Mouse (Mus musculus) G1E (cell line): ENCODE measurements around the gene Prkar2a.

Experiments
- CTCF ChIP-seq: IDR thresholded peaks from 2 replicates; pipeline ENCODE4 v1.5.1; 2012; ENCODE audit warnings: low read depth, low read length, inconsistent platforms, mixed read lengths
- GATA1 ChIP-seq: IDR thresholded peaks from 2 replicates; pipeline ENCODE4 v1.6.1; 2012; ENCODE audit warnings: borderline replicate concordance, low read length, inconsistent platforms, mixed read lengths
- TAL1 ChIP-seq: conservative IDR thresholded peaks from 2 replicates; pipeline ENCODE4 v1.6.1; 2012; ENCODE audit warnings: low read depth, low read length, inconsistent platforms, mixed read lengths

DNA sequence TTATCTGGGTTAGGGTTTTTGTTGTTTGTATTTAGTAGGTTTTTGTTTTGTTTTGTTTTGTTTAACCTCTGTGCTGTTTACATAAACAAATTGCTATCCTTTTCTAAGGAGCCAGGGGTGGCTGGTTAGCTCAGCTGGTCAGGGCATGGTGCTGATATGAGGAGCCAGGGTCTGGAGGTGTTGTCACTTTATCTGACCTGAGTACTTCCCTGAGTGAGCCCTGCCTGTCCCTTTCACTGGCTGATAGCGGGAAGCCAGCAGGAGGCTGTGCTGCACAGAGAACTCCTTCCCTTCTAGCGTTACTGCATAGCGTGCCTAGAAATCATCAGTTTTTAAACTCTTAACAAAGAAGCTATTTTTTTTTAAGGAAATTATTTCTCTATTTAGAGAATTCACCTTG is 58.6 kb downstream of the Prkar2a start:
- TF ChIP-seq CTCF (no peak), GATA1 (no peak), TAL1 (no peak)
